Mouse (Mus musculus) E14TG2a.4 (cell line): ENCODE measurements around the gene Fiz1.
A peak's percentile ranks its signal among the peaks of the same experiment; 100 is the strongest.

Experiments used
- CTCF ChIP-seq: conservative IDR thresholded peaks from 2 replicates; pipeline ENCODE4 v1.5.1; 2014; ENCODE audit warnings: low read length
- NANOG ChIP-seq: IDR thresholded peaks from 2 replicates; pipeline ENCODE4 v1.6.1; 2014; ENCODE audit warnings: borderline replicate concordance, low read length, mixed read lengths
- POU5F1 ChIP-seq: IDR thresholded peaks from 2 replicates; pipeline ENCODE4 v1.6.1; 2014; ENCODE audit warnings: low read length, borderline replicate concordance

- TF ChIP-seq CTCF (peak; percentile 46), NANOG (no peak), POU5F1 (no peak)
Observed at GRCm38 (mm10) chr7:4999876-5000275, 14.6 kb downstream of the Fiz1 start.
